Mouse (Mus musculus) kidney, adult 8-10 months (tissue): Measurements from ENCODE around the gene Ccdc81.

Source experiments
- DNase-seq, 2 experiments: peaks; one replicate each; pipeline ENCODE4 v3.0.0; 2022

Ccdc81 gene

DNA sequence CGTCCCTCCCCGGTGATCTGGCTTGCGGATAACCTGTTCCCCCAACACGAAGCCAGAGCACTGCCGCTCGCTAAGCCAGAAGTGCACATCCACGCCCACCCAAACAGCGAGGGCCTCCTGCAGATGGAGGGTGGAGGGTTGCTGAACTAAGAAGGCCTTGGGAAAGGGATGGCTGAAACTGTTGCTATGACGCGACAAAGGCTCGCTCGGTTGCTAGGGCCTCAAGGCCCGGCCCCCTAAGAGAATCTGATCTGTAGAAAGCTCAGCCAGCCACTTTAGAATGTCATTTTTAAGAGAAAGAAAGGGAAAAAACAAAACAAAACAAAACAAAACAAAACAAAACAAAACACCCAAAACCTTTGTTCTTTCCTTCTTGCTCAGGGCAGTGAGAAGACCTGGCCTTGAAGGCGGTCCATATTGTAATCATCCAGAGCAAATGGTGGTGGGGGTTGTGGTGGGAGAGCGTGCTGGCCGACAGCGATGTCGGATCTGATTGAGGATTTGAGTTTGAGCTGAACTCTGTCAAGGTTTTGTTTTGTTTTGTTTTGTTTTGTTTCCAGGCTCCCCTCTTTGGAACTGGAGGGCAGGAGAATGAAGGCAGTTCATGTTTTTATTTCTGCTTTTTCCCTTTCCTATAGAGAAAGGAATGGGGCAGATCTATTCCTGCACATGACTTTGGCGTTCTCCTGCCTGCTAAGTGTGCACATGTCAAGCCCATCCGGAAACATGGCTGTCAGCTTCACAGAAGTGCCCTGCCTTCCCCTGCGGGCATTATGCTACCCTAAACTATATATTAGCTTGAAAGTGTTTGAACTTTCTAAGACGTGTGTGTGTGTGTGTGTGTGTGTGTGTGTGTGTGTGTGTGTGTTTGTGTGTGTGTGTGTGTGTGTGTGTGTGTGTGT is at the start of gene Ccdc81:
Gene Ccdc81, minus strand, starts transcription at position 188 of the 902 bp plus-strand sequence.
- DNase-seq, result no peak

DNA sequence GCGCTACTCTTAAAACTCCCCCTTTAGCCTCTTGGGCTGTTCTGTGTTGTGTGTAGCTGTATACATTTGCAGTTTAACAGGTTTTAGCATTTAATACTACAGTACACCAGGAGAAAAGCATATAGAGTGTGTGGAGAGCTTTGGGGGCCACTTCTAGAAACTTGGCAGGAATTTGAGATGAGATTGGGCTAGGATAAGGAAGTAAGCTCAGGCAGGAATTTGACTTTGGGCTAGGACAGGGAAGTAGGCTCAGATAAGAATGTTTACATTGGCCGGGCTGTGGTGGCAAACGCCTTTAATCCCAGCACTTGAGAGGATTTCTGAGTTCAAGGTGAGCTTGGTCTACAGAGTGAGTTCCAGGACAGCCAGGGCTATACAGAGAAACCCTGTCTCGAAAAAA is 46.0 kb upstream of the Ccdc81 start:
- no peak for DNase-seq

DNA sequence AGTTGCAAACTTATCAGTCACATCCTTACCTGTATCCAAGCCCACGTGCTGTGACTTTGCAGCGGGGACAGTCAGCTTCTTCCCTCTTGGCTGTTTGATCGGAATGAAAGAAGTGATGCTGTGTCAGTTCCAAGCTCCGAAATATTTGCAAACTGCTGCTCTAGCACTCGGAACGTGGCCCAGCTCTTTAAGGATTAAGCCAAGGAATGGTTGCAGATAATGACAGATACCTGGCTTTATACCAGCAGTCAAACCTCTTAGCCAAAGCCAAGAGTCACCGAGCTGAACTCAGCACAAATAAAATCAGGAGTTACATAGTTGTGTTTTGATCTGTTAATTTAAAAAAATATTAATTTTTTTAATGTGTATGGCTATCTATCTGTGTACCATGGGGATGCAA is 44.6 kb upstream of the Ccdc81 start:
- DNase-seq, result peak in 1 of 2 experiments; percentile 5

DNA sequence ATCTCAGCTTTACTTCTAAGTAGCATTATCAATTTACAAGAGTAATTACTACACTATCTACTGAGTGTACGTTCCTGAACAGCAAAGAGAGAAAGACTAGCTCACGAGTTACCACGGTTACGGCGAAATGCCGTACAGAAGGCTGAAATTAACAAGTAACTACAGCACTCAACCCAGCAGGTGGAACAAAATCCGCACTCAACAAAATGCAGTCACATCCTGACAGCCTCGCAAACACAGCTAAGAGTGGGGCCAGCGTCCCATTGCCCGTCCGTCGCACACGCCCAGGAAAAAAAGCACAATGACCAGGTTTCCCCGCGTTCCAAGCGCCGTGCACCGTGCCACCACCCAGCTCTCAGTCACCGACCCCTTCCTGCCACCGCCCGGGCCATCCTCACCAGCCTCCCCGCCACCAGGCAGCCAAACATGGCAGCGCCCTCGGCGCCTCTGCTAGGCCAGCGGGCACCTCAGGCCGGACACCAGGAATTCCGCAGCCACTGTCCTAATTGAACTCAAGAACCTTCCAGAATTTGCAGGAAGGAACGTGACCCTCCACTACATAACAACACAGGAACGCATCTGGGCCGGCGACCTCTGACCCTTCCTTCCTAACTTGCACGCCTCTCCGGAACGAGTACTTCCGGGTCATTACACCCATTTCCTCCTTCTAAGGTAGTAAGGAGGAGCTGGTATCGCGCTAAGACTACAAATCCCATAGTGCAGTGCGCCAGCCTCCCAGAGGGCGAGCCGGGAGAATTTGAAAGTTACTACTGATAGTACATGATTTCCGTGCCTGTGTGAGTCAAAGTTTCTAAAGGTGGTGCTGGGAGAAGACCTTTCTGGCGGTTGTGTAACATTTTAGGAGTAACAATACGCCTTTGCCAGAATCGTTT is 37.4 kb upstream of the Ccdc81 start, which contains the start of gene Hikeshi:
Gene Hikeshi, minus strand, starts transcription at position 634 of the 893 bp plus-strand sequence.
- DNase-seq, result peak; percentile 95 to 97

DNA sequence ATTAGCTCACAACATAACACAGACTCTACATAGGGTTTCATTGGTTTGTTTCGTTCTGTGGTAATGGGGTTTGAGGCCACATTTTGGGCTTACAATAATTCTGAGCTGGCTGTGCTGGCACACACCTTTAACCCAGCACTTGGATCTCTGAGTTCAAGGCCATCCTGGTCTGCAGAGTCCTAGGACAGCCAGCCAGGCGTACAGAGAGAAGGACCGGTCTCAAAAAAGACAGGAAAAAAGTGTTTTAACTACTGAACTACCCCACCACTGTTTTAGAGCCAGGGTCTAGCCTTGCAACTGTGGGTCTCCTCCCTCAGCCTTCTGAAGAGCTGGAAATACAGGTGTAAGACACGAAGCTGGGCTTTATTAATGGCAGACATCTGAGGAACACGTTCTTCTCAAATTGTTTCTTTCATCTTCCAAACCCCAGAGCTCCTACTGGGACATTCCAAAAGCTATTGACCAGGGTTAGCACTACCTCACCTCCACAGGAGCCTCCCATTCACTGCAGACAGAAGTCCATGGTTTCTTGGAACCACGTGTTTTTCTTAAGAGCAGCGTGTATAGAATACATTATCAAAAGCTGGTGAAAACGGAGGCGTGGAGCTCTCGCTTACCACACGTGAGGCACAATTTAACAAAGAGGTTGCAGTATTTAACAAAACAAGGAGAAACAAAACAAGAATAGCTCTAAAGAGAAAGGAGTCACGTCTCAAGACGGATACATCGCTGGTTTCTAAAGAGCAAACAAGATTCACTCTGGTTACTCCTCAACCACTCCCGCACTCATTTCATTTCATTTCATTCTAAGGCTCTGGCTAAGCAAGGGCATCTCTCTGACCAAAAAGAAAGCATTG is 36.3 kb upstream of the Ccdc81 start:
- no peak for DNase-seq

DNA sequence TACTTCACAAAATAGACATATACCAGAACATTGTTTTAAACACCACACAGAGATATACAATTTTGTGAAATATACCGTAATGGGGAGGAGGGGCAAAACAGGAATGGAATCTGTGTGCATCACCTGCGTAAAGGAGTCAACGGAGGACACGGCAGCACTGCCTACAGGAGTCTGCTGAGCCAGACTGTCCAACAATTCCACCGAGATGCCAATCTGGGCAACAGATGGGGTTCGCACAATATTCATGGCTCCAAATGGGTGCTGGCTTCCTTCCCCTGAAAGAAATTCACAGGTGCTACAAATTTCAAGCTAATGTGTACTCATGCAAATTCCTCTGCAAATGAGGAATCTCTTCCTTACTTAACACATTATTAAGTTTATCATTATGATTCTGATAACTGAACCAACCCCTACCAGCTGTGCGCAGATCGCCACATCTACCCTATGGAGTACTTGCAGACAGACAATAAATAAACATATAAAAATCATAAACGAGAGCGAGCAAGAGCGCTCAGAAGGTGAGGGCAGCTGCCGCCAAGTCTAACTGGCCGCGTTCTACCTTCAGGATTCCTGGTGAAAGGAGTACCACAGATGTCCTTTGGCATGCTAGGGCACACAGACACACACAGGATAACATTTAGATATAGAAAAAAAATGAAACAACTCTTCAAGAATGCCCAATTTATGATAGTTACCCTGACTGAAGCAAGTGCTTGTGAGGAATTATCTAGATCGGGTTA is 20.2 kb upstream of the Ccdc81 start:
- no peak for DNase-seq

DNA sequence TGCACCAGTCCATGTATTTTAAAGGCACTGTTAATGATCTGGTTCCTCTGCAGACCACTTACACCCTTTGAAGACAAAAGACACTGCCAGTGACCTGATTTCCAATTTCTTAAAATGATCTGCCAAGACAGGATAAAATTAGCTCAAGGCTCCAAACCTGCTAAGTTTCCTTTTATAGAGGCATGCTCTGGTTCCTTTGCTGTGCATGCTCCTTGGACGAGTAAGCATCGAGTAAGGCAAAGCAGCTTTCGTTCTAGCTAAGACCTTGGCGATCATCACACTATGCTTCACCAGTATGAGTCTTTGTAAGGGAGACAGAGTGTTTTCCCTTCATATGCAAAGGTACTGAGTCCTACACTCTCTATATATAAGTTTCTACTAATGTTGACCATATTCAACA is 14.3 kb upstream of the Ccdc81 start:
- no peak for DNase-seq

DNA sequence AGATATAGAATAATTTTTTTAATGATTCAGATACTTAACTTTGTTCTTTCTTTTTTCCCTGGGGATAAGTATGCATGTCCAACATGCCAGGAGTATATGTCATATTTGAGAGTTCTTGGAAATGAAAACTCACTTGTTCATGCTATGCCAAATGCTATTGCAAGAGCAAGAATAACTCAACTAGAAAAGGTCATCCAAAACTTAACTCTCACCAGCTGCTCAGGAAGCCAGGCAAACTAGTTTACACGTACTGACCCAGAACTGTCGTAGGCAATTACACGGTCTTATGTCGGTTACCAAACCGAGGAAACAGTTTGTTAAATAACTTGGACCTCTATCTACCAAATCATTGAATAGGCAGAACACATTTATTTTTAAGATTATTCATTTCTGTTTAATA is 13.3 kb upstream of the Ccdc81 start:
- DNase-seq, result no peak

DNA sequence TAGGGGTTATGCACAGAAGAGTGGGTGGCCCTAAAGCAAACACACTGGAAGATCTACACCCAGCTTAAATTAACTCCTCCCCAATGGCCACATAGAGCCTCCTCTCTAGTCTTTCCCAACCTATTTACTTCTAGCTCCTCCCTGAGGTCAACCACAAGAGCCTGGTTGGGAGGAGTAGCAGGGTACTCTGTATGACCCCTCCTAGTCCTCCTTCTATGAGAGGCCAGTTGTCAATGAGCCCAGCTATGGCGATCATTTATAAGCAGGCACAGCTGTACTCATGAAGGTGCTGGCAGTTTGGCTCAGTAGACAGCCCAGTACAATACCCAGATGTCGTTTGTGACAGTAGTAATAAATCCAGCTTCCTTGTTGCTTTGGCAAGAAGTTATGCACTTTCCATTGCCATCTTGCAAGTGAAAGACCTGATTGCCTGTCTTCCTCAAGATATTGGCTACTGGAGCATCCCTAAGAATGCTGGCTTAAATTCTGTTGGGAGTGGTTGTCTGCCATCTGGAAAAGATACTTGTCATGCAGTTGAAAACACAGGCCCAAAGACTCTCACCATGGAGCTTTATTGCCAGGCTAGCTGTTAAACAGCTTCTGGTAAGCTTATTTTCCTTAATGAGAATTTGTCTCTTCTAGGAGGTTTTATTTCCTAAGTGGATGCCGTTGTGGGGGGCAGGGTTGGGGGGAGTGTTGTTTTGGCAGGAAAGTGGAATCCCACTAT is 10.2 kb upstream of the Ccdc81 start:
- no peak for DNase-seq

DNA sequence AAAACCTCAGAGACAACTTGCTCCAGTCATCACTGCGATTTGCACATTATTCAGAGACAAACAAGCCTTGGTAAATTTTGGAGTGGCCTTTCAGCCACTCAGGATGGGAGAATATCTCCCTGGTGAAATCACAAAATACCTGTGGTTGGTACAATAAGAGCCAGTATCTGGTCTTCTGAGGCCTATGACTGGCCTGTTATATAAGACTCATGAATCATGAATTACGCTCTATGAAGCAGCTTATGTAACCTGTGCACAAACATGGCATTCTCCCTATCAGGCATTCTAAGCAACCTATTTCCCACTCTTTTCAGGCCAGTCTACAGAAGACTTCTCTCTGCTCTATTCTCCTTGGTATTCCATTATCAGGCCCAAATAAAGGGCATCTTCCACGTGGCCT is 8.9 kb upstream of the Ccdc81 start:
- no peak for DNase-seq

DNA sequence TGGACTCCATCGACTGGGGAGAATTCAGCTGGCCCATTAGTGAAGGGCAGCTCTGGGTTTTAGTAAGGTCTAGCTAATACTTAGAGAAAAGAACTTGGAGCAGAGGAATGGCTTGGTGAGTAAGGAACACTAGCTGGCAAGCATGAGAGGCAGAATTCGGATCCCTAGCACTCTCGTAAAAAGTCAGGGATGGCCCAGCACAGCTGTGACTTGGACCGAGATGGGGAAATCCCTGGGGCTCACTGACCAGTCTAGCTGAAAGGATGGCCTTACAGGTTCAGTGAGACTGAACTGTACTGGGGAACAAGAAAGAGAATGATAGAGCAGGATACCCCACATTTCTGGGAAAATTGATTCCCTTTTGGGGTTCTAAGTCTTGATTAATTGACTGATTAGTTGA is 6.3 kb upstream of the Ccdc81 start:
- DNase-seq, result peak in 1 of 2 experiments; percentile 1

DNA sequence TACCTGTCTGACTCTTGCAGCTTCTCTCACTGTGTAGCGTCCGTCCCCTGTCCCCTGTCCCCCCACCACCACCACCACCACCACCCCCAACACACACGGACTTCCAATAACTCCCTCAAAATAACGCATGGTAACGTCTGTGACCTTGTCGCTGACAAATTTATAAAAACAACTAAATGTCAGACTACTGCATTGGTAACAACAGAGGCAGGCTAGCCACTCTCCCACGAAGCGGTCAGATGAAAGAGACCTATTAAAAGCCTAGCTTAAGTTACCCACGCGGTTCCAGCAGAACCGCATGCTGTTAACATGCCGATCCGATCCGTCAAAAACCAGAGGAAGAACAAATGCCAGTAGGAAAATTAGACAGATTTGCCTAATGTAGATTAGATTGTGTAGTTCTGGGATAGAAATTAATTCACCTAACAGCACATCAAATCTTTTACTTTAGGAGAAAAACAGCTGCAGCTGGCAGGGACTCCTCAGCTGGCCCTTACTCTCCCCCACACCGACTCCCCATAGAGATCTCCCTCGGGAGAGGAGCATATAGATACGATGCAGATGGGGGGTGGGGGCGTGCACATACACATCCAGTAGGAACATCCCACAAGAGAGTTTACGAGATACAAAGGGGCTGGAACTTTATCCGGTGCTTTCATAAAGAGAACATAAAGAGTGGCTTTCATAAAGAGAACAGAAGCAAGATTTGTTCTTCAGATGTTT is 5.6 kb upstream of the Ccdc81 start:
- DNase-seq, result no peak

DNA sequence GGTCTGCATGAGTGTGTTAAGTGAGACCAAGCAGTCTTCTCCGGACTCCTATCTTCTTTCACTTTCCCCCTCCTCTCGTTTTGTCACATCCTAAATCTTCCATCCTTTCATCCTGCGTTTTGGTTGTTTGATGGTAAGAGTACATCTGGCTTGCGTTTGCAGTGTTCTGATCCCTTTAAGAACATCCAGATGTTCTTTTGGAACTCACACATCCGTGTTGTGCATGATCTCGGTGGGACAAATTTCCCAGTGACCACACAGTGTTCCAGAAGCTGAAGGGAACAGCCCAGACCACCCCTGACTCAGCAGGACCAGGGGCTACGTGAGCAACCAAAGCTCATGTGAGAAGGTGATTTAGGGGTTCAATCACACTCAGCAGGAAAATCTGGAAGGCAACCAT is 5.0 kb upstream of the Ccdc81 start:
- no peak for DNase-seq

DNA sequence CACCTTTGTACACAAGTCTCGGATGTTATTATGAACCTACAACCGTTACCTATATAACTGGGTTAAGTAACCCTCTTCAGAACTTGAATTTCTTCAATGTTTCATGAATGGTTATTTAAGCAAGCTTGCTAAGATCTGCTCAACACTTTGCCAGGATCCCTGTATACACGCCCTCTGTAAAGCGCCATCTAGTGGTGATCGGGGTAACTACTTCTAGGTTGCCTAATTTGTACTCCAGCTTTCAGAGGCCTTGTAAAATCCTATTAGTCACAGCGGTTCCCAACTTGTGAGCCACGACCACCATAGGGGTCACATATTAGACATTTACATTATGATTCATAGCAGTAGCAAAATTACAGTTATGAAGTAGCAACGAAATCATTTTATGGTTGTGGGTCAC is 4.5 kb upstream of the Ccdc81 start:
- DNase-seq, result peak; percentile 40 to 74

DNA sequence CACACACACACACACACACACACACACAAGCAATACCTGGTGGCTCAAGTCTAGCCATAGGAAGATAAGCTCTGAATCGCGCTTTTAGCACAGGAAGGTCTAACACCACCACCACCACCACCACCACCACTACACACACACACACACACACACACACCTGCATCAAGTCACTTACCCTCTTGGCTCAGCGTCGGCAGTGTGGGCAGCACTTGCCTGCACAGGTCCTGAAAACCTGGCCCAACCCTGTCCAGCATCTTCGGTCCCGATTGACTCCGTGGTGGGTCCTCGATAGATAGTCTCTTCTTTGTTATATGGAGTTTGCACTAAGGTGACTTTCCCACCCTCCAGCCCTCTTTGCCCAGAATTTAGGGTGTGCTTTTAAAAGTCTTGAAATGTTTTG is 422 bp downstream of the Ccdc81 start:
- no peak for DNase-seq

DNA sequence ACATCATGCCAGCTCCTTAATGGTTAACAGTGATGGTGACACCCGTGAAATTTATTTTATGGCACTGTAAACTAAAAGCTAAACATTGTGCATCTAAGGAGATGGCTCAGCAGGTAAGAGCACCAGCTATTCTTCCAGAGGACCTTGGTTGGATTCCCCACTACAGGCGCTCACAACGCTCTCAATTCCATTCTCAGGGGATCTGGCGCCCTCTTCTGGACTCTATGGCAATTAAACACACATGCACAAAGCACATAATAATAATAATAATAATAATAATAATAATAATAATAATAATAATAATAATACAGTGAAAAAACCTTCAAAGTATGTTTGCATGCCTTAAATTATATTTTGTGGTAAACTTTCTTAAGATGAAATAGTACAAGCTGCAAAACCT is 11.6 kb downstream of the Ccdc81 start:
- DNase-seq, result peak in 1 of 2 experiments; percentile 32

DNA sequence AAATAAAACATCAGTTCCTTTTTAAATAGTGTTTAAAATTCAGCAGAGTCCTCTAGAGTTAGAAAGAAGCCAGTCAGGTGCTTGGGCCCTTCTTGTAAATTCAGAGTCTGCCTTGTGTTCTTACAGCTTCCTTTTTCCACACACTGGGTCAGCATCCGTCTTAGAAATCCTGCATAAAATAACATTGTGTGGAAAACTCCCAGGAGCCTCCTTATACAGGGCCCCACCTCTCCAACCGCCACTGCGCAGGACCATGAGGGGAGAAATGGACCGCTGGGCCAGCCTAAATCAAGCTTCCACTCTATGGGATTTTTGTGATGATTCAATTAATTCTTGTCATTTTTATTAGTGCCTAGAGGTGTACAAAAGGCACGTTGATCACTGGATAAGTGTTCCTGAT is 12.0 kb downstream of the Ccdc81 start:
- DNase-seq, result no peak

DNA sequence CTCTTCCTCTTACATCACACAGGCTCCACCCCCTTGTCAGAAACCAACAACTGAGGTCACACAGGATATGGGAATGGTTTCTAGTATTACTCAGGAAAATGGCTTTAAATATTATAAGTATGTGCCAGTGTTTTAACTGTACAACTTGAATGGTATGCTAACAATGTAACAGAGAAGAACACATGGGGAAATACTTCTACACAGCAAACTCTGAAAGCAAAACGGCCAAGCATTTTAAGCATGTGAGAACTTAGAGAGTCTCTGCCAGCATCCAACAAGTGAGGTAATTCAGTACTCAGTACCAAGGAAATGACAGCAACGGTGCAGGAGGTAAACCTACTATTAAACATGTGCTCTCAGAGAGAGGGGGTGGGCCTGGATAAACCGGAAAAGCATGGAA is 18.9 kb downstream of the Ccdc81 start:
- no peak for DNase-seq

DNA sequence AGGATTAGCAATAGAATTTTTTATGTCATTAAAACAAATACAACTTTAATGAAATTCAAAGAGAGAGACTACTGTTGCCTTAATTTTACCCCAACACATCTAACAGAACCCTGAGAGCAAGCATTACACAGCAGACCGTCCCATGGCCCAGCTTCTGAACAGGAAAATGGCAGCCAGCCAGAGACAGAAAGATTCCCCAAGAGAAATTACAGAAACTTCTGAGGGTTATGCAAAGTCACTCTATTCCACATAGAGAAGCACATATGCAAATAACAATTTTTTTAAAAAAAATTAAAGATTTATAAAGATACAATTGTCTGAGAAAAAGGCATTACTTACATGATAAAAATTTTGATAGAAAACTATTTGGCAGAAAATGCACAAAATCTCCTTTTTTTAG is 23.7 kb downstream of the Ccdc81 start:
- DNase-seq, result no peak

DNA sequence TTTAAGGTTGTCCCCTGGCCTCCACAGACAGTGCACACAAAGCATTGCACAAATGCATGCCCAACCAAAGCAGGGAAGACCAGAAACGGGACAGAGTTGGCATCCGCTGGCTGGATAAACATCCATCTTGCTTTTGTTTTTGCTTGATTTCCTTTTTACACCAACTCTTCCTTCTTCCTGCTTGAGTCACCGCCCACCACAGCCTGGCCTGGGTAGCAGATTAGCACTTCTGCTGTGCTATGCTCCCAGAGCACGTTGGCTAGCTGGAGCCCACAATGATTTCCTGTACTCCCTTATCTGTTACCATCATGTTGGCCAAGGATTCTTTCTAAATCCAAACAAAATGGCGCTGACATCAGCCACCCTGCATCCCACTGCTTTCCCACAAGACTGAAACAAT is 36.2 kb downstream of the Ccdc81 start:
- no peak for DNase-seq

DNA sequence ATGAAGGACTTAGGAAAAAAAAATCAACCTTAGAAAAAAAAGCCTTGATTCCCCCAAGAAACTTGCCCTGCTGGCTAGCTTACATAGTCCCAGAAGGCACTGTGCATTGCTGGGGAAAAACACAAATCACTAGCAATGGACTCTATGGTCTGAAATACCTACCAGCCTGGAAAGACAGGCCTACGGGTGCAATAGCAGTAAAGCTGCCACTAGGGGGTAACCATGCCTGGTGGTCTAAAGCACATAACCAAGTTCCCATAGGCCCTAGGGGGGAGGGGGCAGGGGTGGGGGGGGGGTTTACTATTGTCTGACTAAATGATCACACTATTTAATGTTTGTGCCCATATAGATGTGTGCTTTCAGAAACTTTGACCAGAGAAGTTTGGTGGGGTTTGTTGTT is 38.7 kb downstream of the Ccdc81 start:
- DNase-seq, result no peak
